Mouse (Mus musculus) hindbrain, embryonic 16.5 days (tissue): ENCODE data around the gene Rnf6. TPM values are rescaled to one million over a fixed set of nuclear protein-coding genes. Genes with fewer than 3 reads are reported as not detected.
A peak's percentile ranks its signal among the peaks of the same experiment; 100 is the strongest.

Experiments used
- ATAC-seq: fragments of 200-750 bp; cut with Nextera tagmentation; 2 replicates; pipeline ENCODE4 v1.8.0; 2017; ENCODE audit warnings: moderate TSS enrichment, moderate library complexity
- H3K27ac ChIP-seq: fragments of 300-500 bp; sonication (generic); 2 replicates; pipeline ENCODE4 v1.5.1; 2014; ENCODE audit warnings: low read depth, mild to moderate bottlenecking, control low read depth, low read length, moderate library complexity
- H3K27me3 ChIP-seq: fragments of 300-500 bp; sonication (generic); replicated peaks from 2 replicates; pipeline ENCODE4 v1.6.1; 2014; ENCODE audit warnings: low read length; ENCODE audit not compliant: control insufficient read depth, insufficient read depth
- H3K36me3 ChIP-seq: fragments of 300-500 bp; sonication (generic); 2 replicates; pipeline ENCODE4 v1.6.1; 2014; ENCODE audit warnings: mild to moderate bottlenecking, low read length, moderate library complexity, mixed read lengths; ENCODE audit not compliant: control insufficient read depth, insufficient read depth
- H3K4me1 ChIP-seq: fragments of 300-500 bp; sonication (generic); 2 replicates; pipeline ENCODE4 v1.6.1; 2014; ENCODE audit warnings: low read depth, low read length; ENCODE audit not compliant: control insufficient read depth, insufficient read depth
- H3K4me2 ChIP-seq: fragments of 300-500 bp; sonication (generic); 2 replicates; pipeline ENCODE4 v1.6.1; 2014; ENCODE audit warnings: mild to moderate bottlenecking, low read length, control low read depth, moderate library complexity
- H3K4me3 ChIP-seq: fragments of 300-500 bp; sonication (generic); 2 replicates; pipeline ENCODE4 v1.5.1; 2014; ENCODE audit warnings: mild to moderate bottlenecking, low read length, control low read depth, moderate library complexity
- H3K9ac ChIP-seq: fragments of 300-500 bp; sonication (generic); 2 replicates; pipeline ENCODE4 v1.6.1; 2014; ENCODE audit warnings: low read depth, mild to moderate bottlenecking, control low read depth, low read length, moderate library complexity
- H3K9me3 ChIP-seq: fragments of 300-500 bp; sonication (generic); 2 replicates; pipeline ENCODE4 v1.6.1; 2014; ENCODE audit warnings: mild to moderate bottlenecking, low read length, moderate library complexity; ENCODE audit not compliant: control insufficient read depth
- WGBS: fragments of 180-500 bp; shearing (Covaris S2); extraction: QIAGEN DNeasy Blood & Tissue Kit; methylation state at CpG from one replicate; pipeline ENCODE4 v1.1.7; 2014; 5-methylcytosine and 5-hydroxymethylcytosine counted together
- polyA plus RNA-seq: library from polyadenylated mRNA; unstranded; fragments of >200 nt; fragmentation: Nextera tagmentation; extraction: Ambion mirVana; gene quantifications from 2 replicates; pipeline ENCODE4 v1.2.1, GENCODE M21; 2015

Rnf6 gene
- polyA plus RNA-seq, 1 experiment from 2014 or later = 28.0 TPM

- H3K4me2 ChIP-seq = peak overlapping the region; percentile 84
- WGBS = 64% methylated on average over 11 of the region's 11 CpGs
- no peaks in the 10 kb centered on the region for H3K36me3 ChIP-seq
- H3K27ac ChIP-seq = no peak overlapping the region
- ATAC-seq = no peak
- H3K27me3 ChIP-seq = no peaks in the 10 kb centered on the region
- H3K9ac ChIP-seq = peak overlapping the region; percentile 41
- peak overlapping the region; percentile 80 for H3K4me3 ChIP-seq
- H3K9me3 ChIP-seq = no peaks in the 10 kb centered on the region
- peaks cover 11% of the 10 kb centered on the region for H3K4me1 ChIP-seq
Observed at GRCm38 (mm10) chr5:146232816-146233215, 11.5 kb upstream of the Rnf6 start.

DNA sequence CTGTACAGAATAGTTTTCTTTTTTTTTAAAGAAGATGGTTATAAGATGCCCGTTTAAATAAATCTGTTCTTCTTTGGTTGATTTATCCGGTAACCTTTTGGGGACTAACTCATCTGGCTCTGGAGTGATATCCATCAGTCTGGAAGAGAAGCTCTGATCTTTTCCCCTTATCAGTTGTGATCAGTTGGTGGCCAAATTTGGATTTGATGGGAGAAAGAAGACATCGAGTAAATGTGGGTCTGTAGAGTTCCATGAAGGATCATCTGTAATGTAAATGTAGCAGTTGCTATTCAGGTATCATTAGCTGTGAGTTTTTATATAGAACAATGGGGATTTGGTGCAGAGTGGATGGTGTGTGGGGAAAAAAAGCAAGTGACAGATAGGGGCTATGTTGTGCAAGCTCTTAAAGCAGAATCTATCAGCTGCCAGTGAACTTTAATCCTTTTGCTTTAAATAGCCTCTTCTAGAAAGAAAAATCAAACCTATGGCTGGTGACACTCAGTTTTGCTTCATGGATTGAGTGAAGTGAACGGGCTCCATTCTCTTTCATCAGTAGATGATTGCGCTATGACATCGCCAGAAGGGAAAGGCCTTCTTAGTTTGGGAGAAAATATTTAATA, 10.8 kb upstream of the Rnf6 start:
- no peak for ATAC-seq
- H3K27ac ChIP-seq = no peak overlapping the region
- peak overlapping the region; percentile 80 for H3K4me3 ChIP-seq
- H3K9me3 ChIP-seq = no peaks in the 10 kb centered on the region
- H3K4me2 ChIP-seq = peak overlapping the region; percentile 84
- 35% methylated on average over 6 of the region's 6 CpGs for WGBS
- peak overlapping the region; percentile 95 for H3K9ac ChIP-seq
- H3K36me3 ChIP-seq = no peaks in the 10 kb centered on the region
- peaks cover 11% of the 10 kb centered on the region for H3K4me1 ChIP-seq
- no peaks in the 10 kb centered on the region for H3K27me3 ChIP-seq

- Histone ChIP-seq H3K9me3 (no peaks in the 10 kb centered on the region), H3K36me3 (no peaks in the 10 kb centered on the region), H3K4me2 (peak overlapping the region; percentile 84), H3K4me1 (peaks cover 11% of the 10 kb centered on the region), H3K27ac (peak overlapping the region; percentile 93), H3K4me3 (peak overlapping the region; percentile 80), H3K27me3 (no peaks in the 10 kb centered on the region), H3K9ac (peak overlapping the region; percentile 95)
- ATAC-seq = peak; percentile 18
- under 1% methylated on average over 18 of the region's 19 CpGs for WGBS
Observed at GRCm38 (mm10) chr5:146231655-146231996, 10.3 kb upstream of the Rnf6 start.

GRCm38 (mm10) chr5:146230864-146231654, 9.7 kb upstream of the Rnf6 start, which contains the start of gene Cdk8:
Cdk8 (plus strand) TSS chr5:146231230.
- Histone ChIP-seq H3K36me3 (no peaks in the 10 kb centered on the region), H3K27ac (peak within 1 kb of the TSS; percentile 93), H3K4me2 (peak within 1 kb of the TSS; percentile 84), H3K9me3 (no peaks in the 10 kb centered on the region), H3K27me3 (no peaks in the 10 kb centered on the region), H3K4me1 (peaks cover 11% of the 10 kb centered on the region), H3K4me3 (peak within 1 kb of the TSS; percentile 80), H3K9ac (peak within 1 kb of the TSS; percentile 95)
- WGBS = under 1% methylated on average over 75 of the region's 102 CpGs
- ATAC-seq = peak; percentile 95

DNA sequence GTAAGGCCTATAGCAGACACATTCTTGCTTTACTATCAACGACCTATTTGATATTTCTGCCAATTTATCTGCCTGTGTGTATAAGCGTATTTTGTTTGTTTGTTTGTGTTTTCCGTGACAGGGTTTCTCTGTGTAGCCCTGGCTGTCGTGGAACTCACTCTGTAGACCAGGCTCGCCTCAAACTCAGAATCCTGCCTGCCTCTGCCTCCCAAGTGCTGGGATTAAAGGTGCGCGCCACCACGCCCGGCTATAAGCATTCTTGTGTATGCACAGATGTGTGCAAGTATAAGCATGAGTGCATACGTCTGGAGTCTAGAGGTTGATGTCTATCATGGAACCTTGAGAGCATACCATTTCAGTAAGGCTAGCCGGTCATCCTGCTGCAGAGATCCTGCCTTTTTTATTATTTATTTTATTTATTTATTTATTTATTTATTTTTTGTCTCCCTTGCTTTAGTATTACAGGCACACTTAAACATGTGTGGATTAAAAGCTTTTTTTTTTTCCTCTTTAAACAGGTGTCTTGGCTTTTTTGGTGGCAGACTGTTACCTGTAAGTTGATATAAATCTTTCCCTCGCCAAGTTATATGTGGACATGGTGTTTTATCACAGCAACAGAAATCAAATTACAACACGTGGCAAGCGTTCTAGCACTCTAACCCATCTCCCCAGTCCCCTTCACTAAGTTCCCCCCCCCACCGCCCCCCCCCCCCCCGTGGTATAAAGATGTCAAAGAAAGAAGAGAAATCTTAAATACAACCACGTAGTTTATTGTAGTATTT, 8.7 kb upstream of the Rnf6 start:
- Histone ChIP-seq H3K36me3 (no peaks in the 10 kb centered on the region), H3K4me3 (peak overlapping the region; percentile 80), H3K4me1 (peaks cover 11% of the 10 kb centered on the region), H3K27me3 (no peaks in the 10 kb centered on the region), H3K27ac (peak overlapping the region; percentile 93), H3K9me3 (no peaks in the 10 kb centered on the region), H3K4me2 (peak overlapping the region; percentile 63), H3K9ac (peak overlapping the region; percentile 95)
- 57% methylated on average over 17 of the region's 17 CpGs for WGBS
- ATAC-seq = peak; percentile 4; the same call in 1 of the 2 replicates

DNA sequence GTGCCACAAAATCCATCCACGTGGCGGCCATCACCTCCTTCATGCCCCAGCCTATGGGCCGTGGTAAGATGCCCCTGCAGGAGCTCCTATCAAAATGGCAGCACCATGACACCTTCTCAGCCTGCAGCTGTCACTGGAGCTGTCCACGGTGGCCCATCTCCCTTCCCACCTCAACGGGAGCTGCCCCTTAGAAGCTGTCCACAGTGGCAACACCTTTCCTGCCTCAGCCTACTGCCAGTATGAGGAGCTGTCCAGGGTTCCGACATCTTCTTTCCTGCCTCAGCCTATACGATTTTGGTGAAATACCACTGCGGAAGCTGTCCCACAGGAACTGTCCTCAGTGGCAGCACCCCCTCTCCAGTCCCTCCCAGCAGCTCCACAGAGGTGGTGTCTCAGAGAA, 6.1 kb upstream of the Rnf6 start:
- WGBS = 88% methylated on average over 8 of the region's 8 CpGs
- Histone ChIP-seq H3K4me2 (no peak overlapping the region), H3K9ac (no peak overlapping the region), H3K9me3 (no peaks in the 10 kb centered on the region), H3K27me3 (no peaks in the 10 kb centered on the region), H3K4me3 (no peak overlapping the region), H3K27ac (no peak overlapping the region), H3K36me3 (no peaks in the 10 kb centered on the region), H3K4me1 (no peaks in the 10 kb centered on the region; the same call in 1 of the 2 replicates)
- ATAC-seq = no peak

GRCm38 (mm10) chr5:146223786-146224185, 2.4 kb upstream of the Rnf6 start:
- no peaks in the 10 kb centered on the region for H3K9me3 ChIP-seq
- no peaks in the 10 kb centered on the region for H3K27me3 ChIP-seq
- no peak overlapping the region for H3K4me2 ChIP-seq
- H3K36me3 ChIP-seq = no peaks in the 10 kb centered on the region
- no peak overlapping the region for H3K9ac ChIP-seq
- no peak for ATAC-seq
- no peak overlapping the region for H3K4me3 ChIP-seq
- peaks cover 6% of the 10 kb centered on the region for H3K4me1 ChIP-seq
- 73% methylated on average over 5 of the region's 5 CpGs for WGBS
- H3K27ac ChIP-seq = no peak overlapping the region

DNA sequence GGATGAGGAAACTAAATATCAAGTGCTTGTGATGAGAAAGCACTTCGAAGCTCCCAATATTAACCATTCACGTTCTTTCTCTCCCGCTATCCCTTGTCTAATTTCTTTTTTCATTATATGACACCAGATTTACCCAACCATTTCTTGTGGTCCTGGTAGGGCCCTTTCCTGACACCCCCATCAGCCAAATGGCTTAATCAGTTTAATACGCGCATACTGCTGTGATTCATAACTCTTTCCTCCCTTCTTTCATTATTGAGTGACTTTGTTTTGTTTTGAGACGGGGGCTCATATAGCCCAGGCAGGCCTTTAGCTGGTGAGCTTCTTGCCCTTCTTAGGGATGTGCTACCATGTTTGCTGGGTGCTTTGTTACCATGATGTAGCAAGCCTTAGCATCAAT, 367 bp upstream of the Rnf6 start:
- Histone ChIP-seq H3K4me1 (peaks cover 6% of the 10 kb centered on the region), H3K9me3 (no peaks in the 10 kb centered on the region), H3K4me3 (peak overlapping the region; percentile 89), H3K36me3 (peaks cover 6% of the 10 kb centered on the region), H3K27me3 (no peaks in the 10 kb centered on the region), H3K4me2 (peak overlapping the region; percentile 72), H3K9ac (peak overlapping the region; percentile 92), H3K27ac (peak overlapping the region; percentile 97)
- 31% methylated on average over 6 of the region's 6 CpGs for WGBS
- no peak for ATAC-seq

GRCm38 (mm10) chr5:146220501-146220878, 865 bp downstream of the Rnf6 start:
- Histone ChIP-seq H3K9ac (peak overlapping the region; percentile 92), H3K4me2 (peak overlapping the region; percentile 63), H3K27ac (peak overlapping the region; percentile 97; the same call in 1 of the 2 replicates), H3K4me3 (peak overlapping the region; percentile 89), H3K9me3 (no peaks in the 10 kb centered on the region), H3K27me3 (no peaks in the 10 kb centered on the region), H3K36me3 (peaks cover 14% of the 10 kb centered on the region), H3K4me1 (peaks cover 6% of the 10 kb centered on the region)
- peak; percentile 53; the same call in 1 of the 2 replicates for ATAC-seq
- WGBS = 9% methylated on average over 13 of the region's 13 CpGs
